Mouse (Mus musculus) natural killer cell, adult 2 months (primary cell): ENCODE data around the gene Igfbp6.

Experiments used
- DNase-seq, 2 experiments: peaks; one replicate each; pipeline ENCODE4 v3.0.0; 2022; ENCODE audit warnings: low spot score in 2 of 2

Gene Igfbp6

DNA sequence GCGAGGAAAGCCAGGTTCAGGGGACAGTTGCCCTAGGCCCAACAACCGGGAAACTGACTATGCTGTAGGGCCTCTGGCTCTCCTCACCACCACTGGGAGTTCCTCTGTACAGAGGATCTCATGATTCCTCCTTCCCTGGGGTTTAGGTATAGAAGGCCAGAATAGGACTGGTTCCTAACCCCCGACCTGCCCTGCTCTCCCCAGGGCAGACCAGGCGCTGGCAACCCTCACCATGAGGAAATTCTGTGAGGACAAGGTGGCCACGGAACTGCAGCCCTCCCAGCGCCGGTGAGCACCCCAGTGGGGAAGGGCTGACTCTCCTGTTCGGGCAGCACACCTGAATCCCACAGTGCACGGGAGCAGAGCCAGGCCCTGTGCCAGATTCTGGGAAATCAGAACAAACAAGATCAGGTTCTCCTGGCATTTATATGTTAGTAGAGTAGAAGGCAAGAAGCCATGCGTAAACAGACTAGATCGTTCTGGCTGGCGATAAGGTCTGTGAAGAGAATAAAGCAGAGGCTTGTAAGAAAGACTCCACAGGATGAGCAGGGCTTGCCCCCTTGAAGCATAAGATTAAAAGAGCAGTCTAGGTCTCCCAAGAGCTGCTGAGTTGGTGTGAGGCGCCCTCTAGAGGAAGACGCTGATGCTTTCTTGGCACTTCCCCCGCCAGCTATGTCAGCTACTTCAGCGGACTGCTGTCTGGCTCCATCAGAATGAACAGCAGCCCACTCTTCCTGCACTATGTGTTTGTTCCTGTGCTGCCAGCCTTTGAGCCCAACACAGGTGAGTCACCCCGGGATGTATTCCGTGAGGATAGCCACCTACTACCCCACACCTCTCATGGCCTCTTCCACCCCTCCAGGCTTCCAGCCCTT, 35.3 kb upstream of the Igfbp6 start:
- DNase-seq: peak; percentile 75 to 81

GRCm38 (mm10) chr15:102110271-102110670, 33.9 kb upstream of the Igfbp6 start:
- DNase-seq: no peak

DNA sequence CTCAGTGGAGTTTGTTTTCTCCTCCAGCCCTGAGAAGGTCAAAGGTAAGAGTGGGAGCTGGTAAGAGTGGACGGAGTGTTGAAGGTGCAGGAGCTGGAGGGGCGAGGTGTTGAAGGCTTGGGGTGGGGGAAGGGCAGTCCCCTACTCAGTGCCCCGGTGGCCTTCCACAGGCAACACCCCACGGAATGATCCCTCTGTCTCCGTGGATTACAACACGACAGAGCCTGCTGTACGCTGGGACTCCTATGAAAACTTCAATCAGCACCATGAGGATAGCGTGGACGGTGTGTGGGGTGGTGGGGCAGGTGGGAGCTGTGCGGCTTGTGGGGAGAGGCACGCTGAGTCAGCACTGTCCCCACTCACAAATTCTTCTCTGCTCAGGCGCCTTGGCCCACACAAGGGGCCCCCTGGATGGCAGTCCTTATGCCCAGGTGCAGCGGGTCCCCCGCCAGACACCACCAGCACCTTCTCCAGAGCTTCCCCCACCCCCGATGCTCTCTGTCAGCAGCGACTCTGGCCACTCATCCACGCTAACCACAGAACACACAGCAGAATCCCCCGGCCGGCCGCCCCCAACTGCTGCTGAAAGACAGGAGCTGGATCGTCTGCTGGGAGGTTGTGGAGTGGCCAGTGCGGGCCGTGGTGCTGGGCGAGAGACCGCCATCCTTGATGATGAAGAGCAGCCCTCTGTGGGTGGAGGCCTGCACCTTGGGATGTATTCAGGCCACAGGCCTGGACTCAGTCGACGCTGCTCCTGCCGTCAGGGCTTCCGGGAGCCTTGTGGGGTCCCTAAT, 33.3 kb upstream of the Igfbp6 start:
- no peak for DNase-seq

GRCm38 (mm10) chr15:102111495-102111829, 32.7 kb upstream of the Igfbp6 start:
- DNase-seq: no peak

GRCm38 (mm10) chr15:102112181-102112580, 32.0 kb upstream of the Igfbp6 start:
- no peak for DNase-seq

DNA sequence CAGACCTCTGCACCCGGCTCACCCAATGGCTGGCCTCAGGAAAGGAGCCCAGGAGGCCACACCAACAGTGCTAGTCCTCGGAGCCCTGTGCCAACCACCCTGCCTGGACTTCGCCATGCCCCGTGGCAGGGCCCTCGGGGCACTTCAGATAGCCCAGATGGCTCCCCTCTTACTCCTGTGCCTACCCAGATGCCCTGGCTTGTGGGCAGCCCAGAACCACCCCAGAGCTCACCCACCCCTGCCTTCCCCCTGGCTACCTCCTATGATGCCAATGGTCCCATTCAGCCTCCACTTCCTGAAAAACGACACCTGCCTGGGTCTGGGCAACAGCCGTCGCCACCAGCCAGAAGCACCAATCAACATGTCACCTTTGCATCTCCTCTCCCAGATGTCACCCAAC, 31.3 kb upstream of the Igfbp6 start:
- no peak for DNase-seq

DNA sequence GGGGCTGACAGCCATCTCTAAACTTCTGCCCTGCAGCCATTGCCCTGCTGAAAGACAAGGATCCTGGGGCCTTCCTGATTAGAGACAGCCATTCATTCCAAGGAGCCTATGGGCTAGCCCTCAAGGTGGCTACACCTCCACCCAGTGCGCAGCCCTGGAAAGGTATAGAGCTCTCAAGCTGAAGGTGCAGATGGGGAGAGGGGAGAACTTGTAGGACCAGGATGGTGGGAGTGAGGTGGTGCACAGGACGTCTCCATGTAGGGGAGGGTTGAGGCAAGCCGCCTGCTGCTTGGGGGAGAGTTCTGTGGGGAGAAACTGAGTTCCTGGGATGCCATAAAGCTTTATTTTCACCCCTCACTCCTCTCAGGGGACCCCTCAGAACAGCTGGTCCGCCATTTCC, 30.5 kb upstream of the Igfbp6 start:
- no peak for DNase-seq

GRCm38 (mm10) chr15:102114651-102115260, 29.4 kb upstream of the Igfbp6 start:
- no peak for DNase-seq

DNA sequence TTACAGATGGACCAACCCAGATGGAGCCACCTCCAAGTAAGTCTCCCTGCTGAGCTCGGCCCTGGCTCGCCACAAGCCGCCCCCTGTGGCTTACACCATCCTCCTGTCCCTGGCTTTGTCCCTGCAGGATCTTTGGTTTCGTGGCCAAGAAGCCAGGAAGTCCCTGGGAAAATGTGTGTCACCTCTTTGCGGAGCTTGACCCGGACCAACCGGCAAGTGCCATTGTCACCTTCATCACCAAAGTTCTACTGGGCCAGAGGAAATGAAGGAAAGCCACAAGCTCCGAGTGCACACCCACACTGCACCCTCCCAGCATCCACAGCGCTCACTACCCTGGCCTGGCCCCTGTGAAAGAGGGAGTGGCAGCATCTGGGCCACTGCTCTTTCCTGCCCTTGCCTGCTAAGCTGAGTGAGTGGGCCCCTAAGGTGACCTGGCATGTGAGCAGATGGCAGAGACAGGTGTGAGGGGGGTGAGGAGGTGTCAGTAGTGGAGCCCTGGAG, 28.4 kb upstream of the Igfbp6 start:
- DNase-seq: peak; percentile 36 to 62

- DNase-seq: no peak
These were observed 27.3 kb upstream of the Igfbp6 start for GRCm38 (mm10) chr15:102116753-102117415.

DNA sequence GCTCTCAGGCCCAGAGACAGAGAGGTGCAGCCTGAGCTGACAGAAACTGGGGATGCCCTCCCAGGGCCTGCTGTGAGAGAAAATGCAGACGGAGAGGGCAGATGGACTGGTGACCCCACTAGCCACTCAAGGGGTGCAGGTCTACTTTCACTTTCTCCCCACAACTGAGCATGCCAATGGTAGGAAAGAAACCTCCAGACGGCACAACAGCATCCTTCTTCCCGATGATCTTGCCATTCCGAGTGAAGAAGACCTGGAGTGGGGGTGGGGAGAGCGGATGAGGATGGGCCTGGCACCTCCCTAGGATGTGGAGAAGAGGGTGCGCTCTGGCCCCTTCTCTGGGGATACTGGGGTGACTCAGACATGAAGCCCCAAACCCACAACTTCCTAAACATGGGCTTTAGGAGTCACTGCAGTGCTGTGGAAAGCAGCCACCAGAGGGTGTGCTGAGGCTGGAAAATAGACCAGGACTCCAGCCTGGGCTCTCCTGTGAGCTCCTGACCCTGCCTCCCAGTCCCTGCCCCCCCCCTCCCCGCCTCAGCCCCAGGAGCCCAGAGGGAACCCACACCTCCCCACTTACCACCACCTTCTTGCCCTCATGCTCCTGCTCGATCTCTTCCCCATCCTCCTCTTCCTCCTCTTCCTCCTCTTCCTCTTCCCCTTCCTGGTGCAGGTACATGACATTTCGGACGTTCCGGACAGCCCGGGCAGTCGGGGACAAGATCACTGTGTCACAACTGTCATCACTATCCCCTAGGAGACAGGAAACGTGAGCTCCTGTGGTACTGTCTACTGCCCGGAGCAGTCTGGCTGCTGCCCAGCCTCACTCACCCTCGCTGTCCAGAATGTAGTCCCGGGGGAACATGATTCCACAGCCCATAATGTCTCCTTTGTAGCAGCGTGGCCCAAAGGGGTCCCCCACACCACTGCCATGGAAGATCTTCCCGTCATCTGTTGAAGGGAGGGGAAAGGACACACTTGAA, 26.4 kb upstream of the Igfbp6 start:
- no peak for DNase-seq

- no peak for DNase-seq
These were observed 25.6 kb upstream of the Igfbp6 start for GRCm38 (mm10) chr15:102118591-102118990.

DNA sequence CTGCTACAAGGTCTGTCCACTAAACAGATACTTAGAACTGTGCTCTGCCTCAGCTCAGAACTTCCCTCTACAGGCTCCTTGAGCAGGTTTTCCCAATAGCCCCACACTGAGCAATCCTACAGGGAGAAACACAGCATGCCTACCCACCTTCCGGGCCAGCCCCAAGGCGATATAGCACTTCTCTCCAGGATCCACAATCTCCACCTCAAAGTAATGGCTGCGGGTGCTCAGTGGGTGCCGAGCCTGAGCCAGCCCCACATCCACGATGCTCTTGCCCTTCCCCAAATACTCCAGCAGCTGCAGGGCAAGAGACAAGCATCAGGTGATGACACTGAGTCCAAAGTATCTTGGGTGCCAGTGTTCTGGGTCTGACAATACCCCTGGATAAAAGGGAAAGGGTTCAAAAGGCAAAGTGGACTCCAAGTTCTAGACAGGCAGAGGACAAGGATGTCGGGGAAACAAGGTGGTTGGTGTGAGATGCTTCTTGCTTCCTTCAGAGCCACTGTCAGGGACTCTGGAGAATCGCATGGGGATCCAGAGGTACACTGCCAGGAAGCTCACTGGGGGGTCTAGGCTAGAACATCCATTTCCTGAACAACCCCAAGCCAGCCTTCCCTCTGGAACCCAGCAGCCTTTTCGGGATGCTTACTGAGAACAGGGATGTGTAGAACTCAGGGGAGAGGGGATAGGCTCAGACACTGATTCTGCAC, 24.9 kb upstream of the Igfbp6 start:
- DNase-seq: no peak

- DNase-seq: no peak
These were observed 24.4 kb upstream of the Igfbp6 start for GRCm38 (mm10) chr15:102119831-102120170.

GRCm38 (mm10) chr15:102120530-102120929, 23.6 kb upstream of the Igfbp6 start:
- no peak for DNase-seq

GRCm38 (mm10) chr15:102126303-102126702, 17.9 kb upstream of the Igfbp6 start:
- no peak for DNase-seq

- DNase-seq: no peak
These were observed 10.8 kb upstream of the Igfbp6 start for GRCm38 (mm10) chr15:102133314-102133713.

DNA sequence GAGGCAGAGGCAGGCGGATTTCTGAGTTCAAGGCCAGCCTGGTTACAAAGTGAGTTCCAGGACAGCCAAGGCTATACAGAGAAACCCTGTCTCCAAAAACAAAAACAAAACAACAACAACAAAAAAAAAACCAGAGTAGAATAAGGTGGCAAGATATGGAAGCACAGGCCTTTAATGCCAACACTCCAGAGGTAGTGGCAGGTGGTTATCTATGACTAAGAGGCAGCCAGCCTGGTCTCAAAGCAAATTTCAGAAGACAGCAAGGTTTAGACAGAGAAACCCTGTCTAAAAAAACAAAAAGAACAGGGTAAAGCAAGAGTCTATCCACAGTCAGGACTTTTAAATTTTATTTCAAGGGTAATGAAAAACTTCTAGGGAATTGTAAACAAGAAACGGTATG, 9.5 kb upstream of the Igfbp6 start:
- DNase-seq: no peak

DNA sequence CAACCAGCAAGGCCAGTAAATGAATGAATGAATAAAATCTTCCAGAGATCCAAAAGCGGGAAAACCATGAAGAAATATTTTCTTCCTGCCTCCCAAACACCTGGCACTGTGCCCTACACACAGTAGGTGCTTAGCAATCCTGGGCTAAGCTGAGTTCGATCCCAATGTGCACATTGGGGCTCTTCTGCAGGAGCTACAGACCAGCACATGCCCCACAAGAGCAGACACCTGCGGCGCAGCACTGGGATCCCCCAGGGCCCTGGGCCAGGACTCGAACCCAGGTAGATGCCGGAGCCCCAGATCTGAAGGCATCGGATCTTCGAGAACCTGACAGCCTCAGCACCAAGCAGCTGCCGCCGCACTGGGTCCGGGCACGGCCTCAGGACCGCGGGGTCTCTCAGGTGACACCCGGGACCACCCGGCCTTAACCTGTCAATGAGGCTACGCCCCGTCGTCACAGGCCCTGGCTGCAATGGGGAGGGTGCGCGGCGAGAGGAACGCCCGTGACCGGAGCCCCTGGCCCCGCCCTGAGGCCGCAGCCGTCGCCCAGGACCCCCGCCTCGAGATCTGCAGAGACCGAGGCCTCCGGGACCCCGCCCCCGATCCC, 8.5 kb upstream of the Igfbp6 start:
- no peak for DNase-seq
